Mouse (Mus musculus): ENCODE results near the gene Gm42906.

Gm42906 gene

GRCm38 (mm10) chr5:151187336-151187735 is 240.6 kb downstream of the Gm42906 start:
- DNase-seq (ENCODE audit: low spot score): no peak

- no peak for DNase-seq (ENCODE audit: low spot score)
Measured at GRCm38 (mm10) chr5:151185286-151185856, 242.6 kb downstream of the Gm42906 start.

GRCm38 (mm10) chr5:151183656-151184240 is 244.2 kb downstream of the Gm42906 start:
- DNase-seq (ENCODE audit: low spot score): no peak

GRCm38 (mm10) chr5:151181288-151181687 is 246.7 kb downstream of the Gm42906 start:
- no peak for DNase-seq (ENCODE audit: low spot score)

DNA sequence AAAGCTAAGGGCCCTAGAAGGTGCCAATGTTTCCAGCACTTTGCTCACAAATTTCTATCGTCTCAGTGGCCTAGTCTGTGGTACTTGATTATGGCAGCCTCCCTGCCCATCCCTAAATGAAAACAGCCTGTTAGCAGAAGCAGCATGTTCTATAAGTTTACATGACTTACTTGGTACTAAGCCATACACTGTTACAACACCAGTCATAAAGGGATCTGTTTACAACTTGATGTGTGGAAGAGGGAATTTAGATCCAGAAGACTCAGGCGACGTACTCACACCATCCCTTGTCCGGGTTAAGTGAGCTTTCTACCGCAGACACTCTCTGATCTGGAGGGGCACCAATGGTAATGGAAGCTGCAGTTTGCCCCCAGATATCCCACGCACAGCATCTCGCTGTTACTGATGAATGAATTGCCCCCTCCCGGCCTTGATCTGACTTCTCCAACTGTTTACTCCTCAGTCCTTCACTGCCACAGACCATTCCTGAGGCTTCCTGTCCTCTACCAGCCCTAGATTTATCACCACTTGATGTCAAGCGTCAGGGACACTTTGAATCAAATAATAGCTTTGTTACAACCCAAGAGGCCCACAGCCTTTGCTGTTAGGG is 247.7 kb downstream of the Gm42906 start:
- no peak for DNase-seq (ENCODE audit: low spot score)

DNA sequence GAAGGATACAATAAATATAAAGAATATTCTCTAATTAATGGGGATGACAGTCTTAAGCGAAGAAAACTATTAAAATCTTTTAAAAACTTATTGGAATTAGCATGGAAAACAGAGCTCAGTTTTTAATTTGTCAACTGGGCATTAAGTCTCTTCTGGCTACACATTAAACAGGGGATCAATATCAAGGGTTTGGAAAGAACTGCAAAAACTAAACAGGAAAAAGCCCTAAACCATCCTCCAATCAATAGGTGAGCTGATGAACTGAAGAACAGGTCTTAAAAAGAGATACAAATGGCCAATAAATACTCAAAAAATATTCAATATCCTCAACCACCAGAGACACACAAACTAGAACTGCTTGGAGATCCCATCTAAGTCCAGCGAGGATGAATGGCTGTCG is 250.8 kb downstream of the Gm42906 start:
- DNase-seq (ENCODE audit: low spot score): no peak

- no peak for DNase-seq (ENCODE audit: low spot score)
Measured at GRCm38 (mm10) chr5:151175897-151176313, 252.1 kb downstream of the Gm42906 start.

DNA sequence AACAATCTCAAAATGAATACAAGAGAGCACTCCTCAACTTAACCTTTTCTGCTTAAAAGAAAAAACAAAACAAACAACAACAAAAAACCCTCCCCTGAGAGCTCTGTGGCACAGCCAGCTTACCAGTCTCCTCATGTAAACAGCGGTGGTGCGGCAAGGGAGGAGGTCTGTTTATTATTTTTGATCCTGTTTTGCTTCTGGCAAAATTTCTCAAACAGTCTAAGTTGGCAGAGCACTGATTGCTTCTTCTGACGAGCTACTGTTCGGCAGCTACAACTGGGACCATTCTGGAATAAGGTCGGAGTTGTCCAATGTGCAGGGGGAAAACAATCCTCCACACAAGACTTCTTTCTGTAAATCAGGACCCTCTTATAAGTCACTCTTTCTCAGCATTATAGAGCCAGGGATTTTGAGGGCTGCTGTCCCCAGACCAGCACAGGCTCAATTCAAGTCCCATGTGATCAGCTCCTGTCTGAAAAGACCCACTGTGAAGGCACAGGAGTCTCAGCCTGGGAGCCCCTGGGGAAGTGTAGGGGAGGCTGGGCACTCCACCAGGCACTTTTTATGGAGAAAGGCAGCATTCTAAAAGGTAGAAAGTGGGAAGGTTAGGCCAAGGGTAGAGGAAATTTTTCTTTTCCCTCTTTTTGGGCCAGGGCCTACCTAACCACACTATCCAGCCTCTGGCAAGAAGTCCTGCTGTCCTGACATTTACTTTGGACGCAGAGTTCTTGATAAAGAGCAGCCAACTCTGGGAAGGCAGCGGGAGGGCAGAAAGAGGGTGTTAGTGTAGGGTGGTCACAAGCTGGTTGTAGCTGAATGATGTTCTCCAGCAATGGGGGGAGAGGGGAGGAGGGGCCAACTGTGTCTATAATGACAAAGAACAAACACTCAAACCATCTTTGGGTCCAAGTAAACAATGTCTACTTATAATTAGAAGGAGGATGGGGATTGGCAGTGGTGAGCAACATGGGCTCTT is 253.2 kb downstream of the Gm42906 start:
- DNase-seq (ENCODE audit: low spot score): no peak

DNA sequence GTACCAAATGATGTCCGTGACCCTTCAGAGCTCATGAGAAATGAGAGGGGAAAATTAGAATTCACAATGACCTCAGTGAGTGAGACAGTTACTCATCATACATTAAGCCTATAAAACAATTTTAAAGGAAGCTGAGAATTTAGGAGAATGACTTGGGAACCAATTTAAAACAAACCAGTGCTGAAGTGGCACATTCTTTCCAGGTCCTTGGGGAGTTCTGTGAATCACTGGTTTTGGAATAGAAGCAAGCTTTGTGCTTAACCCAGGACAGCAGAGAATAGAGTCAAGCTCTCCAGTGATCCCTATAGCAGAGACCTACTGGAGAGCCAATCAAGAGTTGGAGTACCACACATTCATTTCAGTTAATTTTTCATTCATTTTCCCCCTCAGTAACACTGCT is 254.2 kb downstream of the Gm42906 start:
- no peak for DNase-seq (ENCODE audit: low spot score)

GRCm38 (mm10) chr5:151170168-151170750 is 257.7 kb downstream of the Gm42906 start:
- no peak for DNase-seq (ENCODE audit: low spot score)

DNA sequence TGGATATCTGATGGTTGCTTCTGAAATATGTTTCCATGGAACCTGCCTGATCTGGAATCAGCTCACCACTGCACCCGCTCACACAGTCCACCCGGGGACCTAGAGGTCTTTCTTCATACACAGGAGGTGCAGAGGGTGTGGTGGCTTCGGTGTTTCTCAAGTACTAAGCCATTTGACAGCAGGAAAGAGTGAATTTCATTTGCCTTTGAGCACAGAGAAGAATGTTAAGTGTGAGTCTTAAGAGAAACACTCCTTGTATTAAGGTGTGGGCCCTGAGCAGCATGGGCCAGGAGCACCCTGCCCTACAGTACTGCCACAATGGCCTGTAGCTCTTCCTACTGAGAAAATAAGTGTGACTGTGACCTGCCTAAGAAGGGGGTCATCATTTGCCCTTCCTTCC is 259.8 kb downstream of the Gm42906 start:
- DNase-seq (ENCODE audit: low spot score): no peak

- no peak for DNase-seq (ENCODE audit: low spot score)
Measured at GRCm38 (mm10) chr5:151167641-151168040, 260.3 kb downstream of the Gm42906 start.

GRCm38 (mm10) chr5:151166266-151166665 is 261.7 kb downstream of the Gm42906 start:
- no peak for DNase-seq (ENCODE audit: low spot score)

GRCm38 (mm10) chr5:151165381-151166016 is 262.5 kb downstream of the Gm42906 start:
- no peak for DNase-seq (ENCODE audit: low spot score)

DNA sequence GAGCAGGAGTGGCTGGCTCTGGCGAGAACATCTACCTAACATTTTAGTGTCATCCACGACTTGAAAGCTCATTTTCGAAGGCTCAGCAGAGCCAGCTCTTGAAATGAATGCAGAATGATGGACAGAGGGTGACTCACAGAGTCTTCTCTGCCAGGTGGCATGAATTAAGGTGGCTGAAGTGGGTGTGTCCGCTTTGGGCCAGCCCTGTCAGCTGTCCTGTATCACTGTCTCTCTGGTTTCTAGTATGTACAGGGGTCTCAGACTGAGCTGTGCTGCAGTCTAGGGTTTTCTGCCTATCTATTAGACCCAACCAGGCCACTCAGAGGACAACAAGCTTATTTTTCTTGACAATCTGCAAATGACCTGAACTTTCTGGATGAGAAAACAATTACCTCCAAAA is 263.1 kb downstream of the Gm42906 start:
- no peak for DNase-seq (ENCODE audit: low spot score)

- DNase-seq (ENCODE audit: low spot score): no peak
Measured at GRCm38 (mm10) chr5:151162642-151163041, 265.3 kb downstream of the Gm42906 start.

DNA sequence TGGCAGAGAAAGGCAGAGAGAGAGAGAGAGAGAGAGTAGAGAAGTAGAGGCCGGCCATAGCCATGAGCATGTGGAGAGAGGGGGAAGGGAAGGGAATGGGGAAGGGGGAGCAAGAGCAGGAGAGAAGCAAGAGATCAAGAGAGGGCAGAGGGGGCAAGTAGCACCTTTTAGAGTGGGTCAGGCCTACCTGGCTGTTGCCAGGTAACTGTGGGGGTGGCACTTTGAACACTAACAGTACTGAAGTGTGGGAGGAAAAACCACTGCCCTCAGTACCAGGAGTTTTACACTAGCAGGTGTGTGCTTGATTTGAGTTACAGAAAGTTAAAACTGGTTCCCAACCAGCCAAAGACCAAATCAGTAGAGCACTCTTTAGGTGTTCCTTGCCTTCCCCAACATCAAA is 272.7 kb downstream of the Gm42906 start:
- DNase-seq (ENCODE audit: low spot score): no peak

DNA sequence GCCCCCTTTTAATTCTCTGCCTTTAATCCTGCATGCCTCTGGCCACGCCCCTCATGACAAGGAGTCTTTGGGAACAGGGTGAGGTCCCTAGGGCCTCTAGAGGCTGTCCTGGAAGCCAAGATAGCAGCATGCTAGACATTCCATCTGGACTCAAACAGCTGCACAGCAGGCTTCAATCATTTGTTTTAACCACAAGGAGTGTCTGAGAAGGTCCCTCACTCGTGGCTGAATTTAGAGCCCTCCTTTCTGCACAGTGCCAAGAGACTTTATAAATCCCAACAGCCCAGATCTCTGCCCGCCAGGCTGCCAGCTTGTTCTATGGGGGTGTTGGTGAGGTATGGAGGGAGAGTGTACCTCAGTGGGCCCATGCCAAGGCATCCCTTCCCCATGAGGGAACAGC is 273.2 kb downstream of the Gm42906 start:
- DNase-seq (ENCODE audit: low spot score): no peak

DNA sequence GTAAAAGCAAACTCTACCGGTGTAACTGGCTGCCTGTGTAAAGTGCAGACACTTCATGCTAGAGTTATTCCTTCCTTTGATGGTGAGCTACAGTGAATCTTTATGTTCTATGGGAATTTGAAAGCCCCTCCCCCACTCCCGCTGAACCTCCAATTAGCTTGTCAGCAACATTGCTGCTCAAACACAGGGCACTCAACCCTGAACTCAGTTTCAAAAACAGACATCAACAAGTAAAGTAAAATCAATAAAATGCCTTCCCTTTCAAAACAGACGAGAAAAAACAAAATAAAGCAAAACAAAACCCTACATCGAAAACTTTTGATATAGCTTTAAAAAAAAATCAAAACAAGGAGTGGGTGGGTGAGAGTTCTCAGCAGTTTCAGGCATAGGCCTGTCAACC is 273.9 kb downstream of the Gm42906 start:
- DNase-seq (ENCODE audit: low spot score): no peak

GRCm38 (mm10) chr5:151151549-151151948 is 276.4 kb downstream of the Gm42906 start:
- DNase-seq (ENCODE audit: low spot score): no peak

DNA sequence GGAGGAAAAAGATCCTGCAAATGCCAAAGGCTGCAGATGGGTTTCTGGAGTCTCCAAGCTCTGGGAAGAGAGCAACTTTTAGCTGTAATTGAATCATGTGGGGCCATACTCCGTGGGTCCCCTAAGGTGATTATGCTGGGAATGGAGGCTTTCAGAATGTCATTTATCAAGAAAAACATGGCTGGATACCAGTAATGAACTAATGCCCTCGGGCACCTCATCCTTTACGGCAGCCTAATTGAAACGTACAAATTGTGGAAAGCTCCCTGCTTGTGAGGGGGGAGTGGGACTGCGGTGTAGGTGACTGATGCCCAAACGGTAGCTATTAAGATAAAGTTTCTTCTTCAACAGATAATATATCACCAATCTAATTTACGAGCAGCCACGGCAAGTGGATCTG is 278.5 kb downstream of the Gm42906 start:
- DNase-seq (ENCODE audit: low spot score): no peak

DNA sequence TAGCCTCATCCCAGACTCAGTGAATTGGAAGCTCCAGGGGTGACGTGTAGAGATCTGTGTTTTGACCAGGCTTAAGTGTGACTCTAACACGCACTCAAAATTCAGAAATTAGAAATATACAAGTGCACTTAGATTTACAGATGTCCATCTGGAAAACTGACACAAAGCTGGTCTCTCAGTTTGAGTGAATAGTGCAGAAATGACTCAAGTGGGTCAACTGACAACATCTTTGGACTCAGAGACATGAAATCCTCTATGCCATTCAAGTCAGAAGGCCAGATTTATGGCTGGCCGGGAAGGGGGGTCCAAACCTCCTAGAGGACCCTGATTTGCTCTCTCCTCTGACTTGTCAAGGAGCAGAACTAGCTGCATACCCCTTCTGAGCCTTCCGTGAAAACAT is 279.9 kb downstream of the Gm42906 start:
- no peak for DNase-seq (ENCODE audit: low spot score)
